Mouse (Mus musculus): ENCODE measurements around the gene Atf6b. TPM values are rescaled to one million over a fixed set of nuclear protein-coding genes. Genes with fewer than 3 reads are reported as not detected.

Gene Atf6b
- total and polyA plus RNA-seq, 2 experiments from 2014 or later: 57.4 to 83.0 TPM

DNA sequence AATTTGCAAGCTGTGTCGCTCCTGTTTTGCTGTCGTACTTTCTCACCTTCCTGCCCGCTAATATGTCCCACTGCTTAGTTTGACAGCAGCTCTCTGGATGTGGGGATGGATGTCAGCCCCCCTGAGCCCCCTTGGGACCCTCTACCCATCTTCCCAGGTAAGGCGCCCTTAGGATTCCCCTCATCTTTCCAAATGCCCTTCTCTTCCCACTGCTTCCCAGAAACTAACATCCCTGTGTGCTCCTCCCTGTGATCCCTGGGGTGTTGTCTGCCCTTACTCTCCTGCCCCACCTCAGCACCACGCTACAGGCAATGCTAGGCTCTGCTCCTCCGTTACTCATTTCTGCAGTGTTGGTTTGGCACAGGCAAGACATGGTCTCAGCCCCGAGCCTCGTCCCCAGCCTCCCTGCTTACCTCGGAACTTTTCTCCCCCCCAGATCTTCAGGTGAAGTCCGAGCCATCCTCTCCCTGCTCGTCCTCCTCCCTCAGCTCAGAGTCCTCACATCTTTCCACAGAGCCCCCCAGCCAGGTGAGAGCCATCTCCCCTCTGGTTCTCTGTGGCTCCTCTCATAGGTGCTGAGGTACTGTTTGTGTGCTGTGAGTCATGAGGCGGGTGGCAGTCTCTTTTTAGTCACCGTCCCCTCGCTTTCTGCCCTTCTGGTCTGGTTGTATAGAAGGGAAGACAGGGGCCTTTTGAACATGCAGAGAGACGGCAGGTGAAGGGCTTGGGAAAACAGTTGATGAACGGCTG lies 1.4 kb downstream of the Atf6b start:
- TF ChIP-seq CTCF (IDR thresholded peaks at IDR 0.05): no peak
- Histone ChIP-seq H3K9ac (replicated peaks; ENCODE audit: low read length, poor library complexity, severe bottlenecking) (no peak overlapping the region), H3K27me3 (ENCODE audit: insufficient read depth, low read length) (no peaks in the 10 kb centered on the region)

GRCm38 (mm10) chr17:34649106-34649864 lies 2.3 kb downstream of the Atf6b start:
- no peak overlapping the region for H3K9ac ChIP-seq (replicated peaks; ENCODE audit: low read length, poor library complexity, severe bottlenecking)
- no peak for TF ChIP-seq CTCF (IDR thresholded peaks at IDR 0.05)
- 90% methylated on average over 18 of the region's 18 CpGs for WGBS
- H3K27ac ChIP-seq (ENCODE audit: low read depth, low read length): no peak overlapping the region
- no peak for ATAC-seq (ENCODE audit: low FRiP score)
- H3K36me3 ChIP-seq (ENCODE audit: insufficient read depth, low read length): peaks cover 56% of the 10 kb centered on the region
- H3K4me3 ChIP-seq (ENCODE audit: low read depth, low read length): no peak overlapping the region
- no peak overlapping the region for H3K4me2 ChIP-seq (ENCODE audit: low read depth, low read length, poor library complexity, severe bottlenecking)
- DNase-seq (ENCODE audit: low spot score): no peak
- H3K27me3 ChIP-seq (ENCODE audit: insufficient read depth, low read length): no peaks in the 10 kb centered on the region
- peaks cover 7% of the 10 kb centered on the region for H3K4me1 ChIP-seq (ENCODE audit: insufficient read depth, low read length)
- H3K9me3 ChIP-seq (ENCODE audit: low read length): no peaks in the 10 kb centered on the region

More for the DNA sequence above, 1.4 kb downstream of the Atf6b start:
- no peak overlapping the region for H3K27ac ChIP-seq (ENCODE audit: low read depth, low read length)
- H3K4me3 ChIP-seq (ENCODE audit: low read depth, low read length): peak overlapping the region; percentile 99; the same call in 1 of the 2 replicates
- peaks cover 47% of the 10 kb centered on the region for H3K36me3 ChIP-seq (ENCODE audit: insufficient read depth, low read length)
- H3K4me1 ChIP-seq (ENCODE audit: insufficient read depth, low read length): peaks cover 7% of the 10 kb centered on the region
- H3K9me3 ChIP-seq (ENCODE audit: low read length): no peaks in the 10 kb centered on the region
- 85% methylated on average over 16 of the region's 16 CpGs for WGBS
- DNase-seq (ENCODE audit: low spot score): no peak
- no peak for ATAC-seq (ENCODE audit: low FRiP score)
- H3K4me2 ChIP-seq (ENCODE audit: low read depth, low read length, poor library complexity, severe bottlenecking): peak overlapping the region; percentile 63

DNA sequence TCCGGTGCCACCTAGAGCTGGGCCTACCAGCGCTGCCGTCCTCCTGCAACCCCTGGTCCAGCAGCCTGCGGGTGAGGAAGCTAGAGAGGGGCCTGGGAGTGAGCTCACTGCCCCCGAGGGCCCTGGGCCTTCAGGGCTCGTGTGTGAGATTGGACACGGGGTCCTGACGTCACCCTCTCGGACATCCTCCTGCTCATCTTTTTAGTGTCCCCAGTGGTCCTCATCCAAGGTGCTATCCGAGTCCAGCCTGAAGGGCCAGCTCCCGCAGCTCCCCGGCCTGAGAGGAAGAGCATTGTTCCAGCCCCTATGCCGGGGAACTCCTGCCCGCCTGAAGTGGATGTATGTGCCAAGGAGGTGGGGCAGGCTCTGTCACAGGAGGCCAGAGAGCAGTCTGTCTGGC lies 3.8 kb downstream of the Atf6b start:
- no peak for TF ChIP-seq CTCF (IDR thresholded peaks at IDR 0.05)
- Histone ChIP-seq H3K4me1 (ENCODE audit: insufficient read depth, low read length) (peaks cover 7% of the 10 kb centered on the region), H3K9me3 (ENCODE audit: low read length) (no peaks in the 10 kb centered on the region), H3K36me3 (ENCODE audit: insufficient read depth, low read length) (peaks cover 60% of the 10 kb centered on the region), H3K27ac (ENCODE audit: low read depth, low read length) (no peak overlapping the region), H3K4me2 (ENCODE audit: low read depth, low read length, poor library complexity, severe bottlenecking) (no peak overlapping the region), H3K27me3 (ENCODE audit: insufficient read depth, low read length) (no peaks in the 10 kb centered on the region), H3K4me3 (ENCODE audit: low read depth, low read length) (no peak overlapping the region), H3K9ac (replicated peaks; ENCODE audit: low read length, poor library complexity, severe bottlenecking) (no peak overlapping the region)
- WGBS: 93% methylated on average over 14 of the region's 14 CpGs
- DNase-seq (ENCODE audit: low spot score): no peak
- ATAC-seq (ENCODE audit: low FRiP score): no peak

- H3K27me3 ChIP-seq (ENCODE audit: insufficient read depth, low read length): no peaks in the 10 kb centered on the region
- H3K36me3 ChIP-seq (ENCODE audit: insufficient read depth, low read length): peaks cover 60% of the 10 kb centered on the region
- H3K4me2 ChIP-seq (ENCODE audit: low read depth, low read length, poor library complexity, severe bottlenecking): no peak overlapping the region
- H3K9ac ChIP-seq (replicated peaks; ENCODE audit: low read length, poor library complexity, severe bottlenecking): no peak overlapping the region
- no peaks in the 10 kb centered on the region for H3K9me3 ChIP-seq (ENCODE audit: low read length)
- no peak overlapping the region for H3K27ac ChIP-seq (ENCODE audit: low read depth, low read length)
- H3K4me3 ChIP-seq (ENCODE audit: low read depth, low read length): no peak overlapping the region
- peak; percentile 63 for TF ChIP-seq CTCF (IDR thresholded peaks at IDR 0.05)
- H3K4me1 ChIP-seq (ENCODE audit: insufficient read depth, low read length): peaks cover 7% of the 10 kb centered on the region
- WGBS: 46% methylated on average over 19 of the region's 19 CpGs
- DNase-seq (ENCODE audit: low spot score) (peak; percentile 28), ATAC-seq (ENCODE audit: low FRiP score) (no peak)
Measured at GRCm38 (mm10) chr17:34651507-34652221, 4.7 kb downstream of the Atf6b start.

- no peak overlapping the region for H3K27ac ChIP-seq (ENCODE audit: low read depth, low read length)
- H3K9me3 ChIP-seq (ENCODE audit: low read length): no peaks in the 10 kb centered on the region
- 91% methylated on average over 10 of the region's 10 CpGs for WGBS
- no peak for TF ChIP-seq CTCF (IDR thresholded peaks at IDR 0.05)
- no peak overlapping the region for H3K9ac ChIP-seq (replicated peaks; ENCODE audit: low read length, poor library complexity, severe bottlenecking)
- H3K4me3 ChIP-seq (ENCODE audit: low read depth, low read length): no peak overlapping the region
- DNase-seq (ENCODE audit: low spot score): no peak
- no peaks in the 10 kb centered on the region for H3K27me3 ChIP-seq (ENCODE audit: insufficient read depth, low read length)
- no peak overlapping the region for H3K4me2 ChIP-seq (ENCODE audit: low read depth, low read length, poor library complexity, severe bottlenecking)
- ATAC-seq (ENCODE audit: low FRiP score): no peak
- H3K36me3 ChIP-seq (ENCODE audit: insufficient read depth, low read length): peaks cover 60% of the 10 kb centered on the region
- H3K4me1 ChIP-seq (ENCODE audit: insufficient read depth, low read length): peaks cover 6% of the 10 kb centered on the region
Measured at GRCm38 (mm10) chr17:34652546-34652945, 5.6 kb downstream of the Atf6b start.
